Mouse (Mus musculus): ENCODE measurements around the gene Tmx1.

The Tmx1 gene

GRCm38 (mm10) chr12:70452726-70453645 lies at the start of gene Tmx1:
TSS of gene Tmx1 (plus strand) at chr12:70453095.
- peak; percentile 93 for DNase-seq (ENCODE audit: low read depth, low spot score)

- DNase-seq (ENCODE audit: low read depth, low spot score), result no peak
Measured at GRCm38 (mm10) chr12:70404327-70404726, 48.6 kb upstream of the Tmx1 start.

- no peak for DNase-seq (ENCODE audit: low read depth, low spot score)
Measured at GRCm38 (mm10) chr12:70408396-70408795, 44.5 kb upstream of the Tmx1 start.

DNA sequence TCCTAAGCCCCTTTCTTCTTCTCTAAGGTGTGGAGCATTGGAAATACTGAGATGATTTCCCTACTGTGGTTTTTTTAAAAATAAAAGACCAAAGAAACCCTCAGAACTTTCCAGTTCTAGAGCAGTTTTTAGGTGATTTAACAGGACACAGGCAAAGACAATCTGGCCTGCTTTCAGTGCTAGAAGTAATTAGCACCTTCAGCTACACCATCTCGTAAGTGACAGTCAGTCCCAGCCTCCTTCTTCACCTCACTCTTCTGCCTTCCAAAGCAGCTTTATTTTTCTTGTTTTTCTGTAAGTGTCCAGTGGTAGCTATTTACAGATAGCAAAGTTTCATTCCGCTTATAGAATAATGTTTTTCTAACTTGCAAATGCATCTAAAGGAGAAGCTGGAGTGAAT lies 43.3 kb upstream of the Tmx1 start:
- DNase-seq (ENCODE audit: low read depth, low spot score), result no peak

GRCm38 (mm10) chr12:70420216-70420615 lies 32.7 kb upstream of the Tmx1 start:
- DNase-seq (ENCODE audit: low read depth, low spot score), result no peak

DNA sequence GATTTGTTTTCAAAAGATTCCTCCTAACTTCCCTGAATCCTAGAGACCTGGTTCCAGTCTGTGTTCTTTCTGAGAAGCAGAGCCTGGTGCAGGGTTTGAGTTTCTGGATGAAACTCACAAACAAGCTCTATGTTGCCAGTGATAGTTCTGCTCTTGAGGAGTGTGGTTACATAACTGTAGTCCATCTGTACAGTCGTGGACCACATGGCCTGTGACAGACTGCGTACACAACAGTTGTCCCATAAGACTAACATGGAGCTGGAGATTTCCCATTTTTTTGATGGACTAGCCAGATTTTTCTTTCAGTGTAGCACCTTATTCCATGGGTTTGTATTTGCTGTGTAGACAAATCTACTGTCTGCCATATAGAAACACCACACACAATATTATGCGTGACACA lies 31.9 kb upstream of the Tmx1 start:
- no peak for DNase-seq (ENCODE audit: low read depth, low spot score)

- no peak for DNase-seq (ENCODE audit: low read depth, low spot score)
Measured at GRCm38 (mm10) chr12:70422322-70423118, 30.4 kb upstream of the Tmx1 start.

DNA sequence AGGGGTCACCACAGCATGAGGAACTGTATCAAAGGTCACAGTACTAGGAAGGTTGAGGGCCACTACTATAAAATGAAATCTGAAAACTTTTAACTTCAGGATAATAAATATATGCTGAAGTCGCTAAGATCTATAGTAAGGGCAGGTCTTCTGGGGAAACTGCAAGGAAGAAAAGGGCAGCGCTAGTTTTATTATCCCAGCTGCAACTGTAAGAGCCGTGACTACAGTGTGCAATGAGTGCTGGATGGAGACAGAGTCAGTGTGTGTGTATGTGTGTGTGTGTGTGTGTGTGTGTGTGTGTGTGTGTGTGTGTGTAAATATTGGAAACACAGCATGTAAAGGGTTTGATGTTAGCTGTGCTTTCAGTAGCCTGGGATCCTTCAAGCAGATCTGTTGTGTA lies 25.0 kb upstream of the Tmx1 start:
- no peak for DNase-seq (ENCODE audit: low read depth, low spot score)

- DNase-seq (ENCODE audit: low read depth, low spot score), result no peak
Measured at GRCm38 (mm10) chr12:70429637-70430036, 23.3 kb upstream of the Tmx1 start.

DNA sequence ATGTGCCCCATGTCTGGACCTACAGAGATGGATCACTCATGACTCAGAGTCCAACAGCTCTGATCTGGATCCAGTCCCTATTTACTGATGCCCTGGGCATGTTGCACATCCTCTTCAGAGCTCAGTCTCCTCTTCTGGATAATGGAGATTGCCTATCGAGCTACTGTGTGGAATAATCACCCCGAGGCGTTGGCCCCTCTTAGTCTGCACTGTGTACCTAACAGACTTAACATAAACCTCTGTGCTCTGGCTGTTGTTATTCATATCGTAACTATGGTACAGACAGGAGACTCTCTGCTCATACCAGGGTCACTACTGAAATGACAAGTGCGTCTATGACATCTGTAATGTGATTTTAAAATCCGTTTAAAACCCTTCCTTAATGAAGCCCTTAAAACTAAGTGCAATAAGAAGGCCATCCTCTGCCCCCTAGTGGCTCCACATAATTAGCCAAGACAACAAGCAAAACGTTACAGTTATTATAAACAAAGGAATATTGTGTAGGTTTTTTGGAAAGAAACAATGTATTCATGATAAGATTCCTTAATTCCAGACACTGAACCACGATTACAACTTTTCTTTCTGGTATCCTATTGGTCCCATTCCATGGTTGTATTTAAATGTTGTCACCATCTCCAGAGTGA lies 22.5 kb upstream of the Tmx1 start:
- DNase-seq (ENCODE audit: low read depth, low spot score), result peak; percentile 23

- DNase-seq (ENCODE audit: low read depth, low spot score), result no peak
Measured at GRCm38 (mm10) chr12:70431428-70431827, 21.5 kb upstream of the Tmx1 start.

GRCm38 (mm10) chr12:70449961-70450360 lies 2.9 kb upstream of the Tmx1 start:
- no peak for DNase-seq (ENCODE audit: low read depth, low spot score)

GRCm38 (mm10) chr12:70451533-70451932 lies 1.4 kb upstream of the Tmx1 start:
- no peak for DNase-seq (ENCODE audit: low read depth, low spot score)

GRCm38 (mm10) chr12:70452143-70452542 lies 752 bp upstream of the Tmx1 start:
- DNase-seq (ENCODE audit: low read depth, low spot score), result no peak

DNA sequence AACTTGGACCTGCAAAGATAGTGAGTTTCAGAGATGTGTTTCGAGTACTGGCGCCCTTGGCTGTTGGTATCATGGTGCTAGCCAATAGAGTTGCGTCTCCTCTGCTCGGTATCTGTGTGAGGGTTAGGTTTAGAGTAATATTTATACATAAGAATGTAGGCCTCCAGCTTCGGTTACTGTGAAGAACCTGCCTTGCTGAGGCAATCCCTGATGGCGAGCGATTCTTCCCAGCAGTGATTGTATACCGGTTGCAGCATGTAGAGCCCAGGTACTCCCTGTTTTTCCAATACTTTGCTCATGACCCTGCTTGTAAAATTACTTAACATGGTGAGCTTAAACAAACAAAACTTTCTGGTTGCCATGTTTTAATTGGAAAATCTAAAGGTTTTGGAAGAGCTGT lies 2.3 kb downstream of the Tmx1 start:
- DNase-seq (ENCODE audit: low read depth, low spot score), result no peak

- DNase-seq (ENCODE audit: low read depth, low spot score), result no peak
Measured at GRCm38 (mm10) chr12:70459546-70459945, 6.7 kb downstream of the Tmx1 start.

GRCm38 (mm10) chr12:70464016-70464415 lies 11.1 kb downstream of the Tmx1 start:
- DNase-seq (ENCODE audit: low read depth, low spot score), result no peak

GRCm38 (mm10) chr12:70475336-70475735 lies 22.4 kb downstream of the Tmx1 start:
- DNase-seq (ENCODE audit: low read depth, low spot score), result no peak

DNA sequence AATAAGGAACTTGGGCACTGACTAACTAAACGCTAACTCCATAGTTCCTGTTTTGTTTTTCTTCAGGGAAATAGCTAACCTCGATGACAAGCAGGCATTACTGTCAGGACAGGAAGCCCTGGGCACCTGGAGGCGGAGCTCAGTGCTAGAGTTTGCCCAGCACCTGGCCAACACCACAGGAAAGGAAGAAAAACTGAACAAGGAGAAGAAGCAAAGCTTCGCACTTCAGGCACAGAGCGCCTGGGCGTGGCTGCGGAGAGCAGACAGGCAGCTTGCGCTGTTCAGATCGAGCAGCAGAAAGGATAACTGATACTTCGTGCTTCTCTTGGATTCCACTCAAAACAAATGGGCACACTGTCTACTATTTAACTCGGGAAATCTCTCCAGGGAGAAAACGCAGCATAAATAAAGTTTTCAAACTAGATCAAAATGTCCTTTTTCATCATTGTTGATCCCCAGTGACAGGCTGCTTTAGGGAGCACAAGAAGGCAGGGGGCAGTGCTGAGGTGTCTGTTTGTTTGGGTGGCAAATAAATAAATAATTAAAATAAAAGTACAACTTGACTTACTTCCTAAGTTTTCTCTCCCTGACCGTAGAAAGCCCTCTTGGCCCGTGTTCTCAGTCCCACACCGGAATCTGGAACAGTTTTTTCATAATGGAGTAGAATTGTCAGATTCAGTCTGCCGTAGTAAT lies 24.1 kb downstream of the Tmx1 start:
- peak; percentile 18 for DNase-seq (ENCODE audit: low read depth, low spot score)

GRCm38 (mm10) chr12:70477593-70478287 lies 24.8 kb downstream of the Tmx1 start:
- peak; percentile 82 for DNase-seq (ENCODE audit: low read depth, low spot score)

DNA sequence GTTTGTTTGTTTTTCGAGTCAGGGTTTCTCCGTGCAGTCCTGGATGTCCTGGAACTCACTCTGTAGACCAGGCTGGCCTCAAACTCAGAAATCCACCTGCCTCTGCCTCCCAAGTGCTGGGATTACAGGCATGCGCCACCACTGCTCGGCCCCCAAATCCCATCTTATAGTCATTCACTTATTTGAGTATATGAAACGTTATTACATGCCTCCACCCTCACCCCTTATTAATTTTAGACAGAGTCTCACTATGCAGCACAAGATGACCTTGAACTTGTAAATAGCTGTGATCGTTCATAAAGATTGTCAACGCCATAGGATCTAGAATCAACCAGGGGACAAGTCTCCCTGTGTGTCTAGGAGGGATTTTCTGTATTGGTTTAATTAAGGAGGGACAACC lies 33.1 kb downstream of the Tmx1 start:
- no peak for DNase-seq (ENCODE audit: low read depth, low spot score)
